In the genomic region with DNA sequence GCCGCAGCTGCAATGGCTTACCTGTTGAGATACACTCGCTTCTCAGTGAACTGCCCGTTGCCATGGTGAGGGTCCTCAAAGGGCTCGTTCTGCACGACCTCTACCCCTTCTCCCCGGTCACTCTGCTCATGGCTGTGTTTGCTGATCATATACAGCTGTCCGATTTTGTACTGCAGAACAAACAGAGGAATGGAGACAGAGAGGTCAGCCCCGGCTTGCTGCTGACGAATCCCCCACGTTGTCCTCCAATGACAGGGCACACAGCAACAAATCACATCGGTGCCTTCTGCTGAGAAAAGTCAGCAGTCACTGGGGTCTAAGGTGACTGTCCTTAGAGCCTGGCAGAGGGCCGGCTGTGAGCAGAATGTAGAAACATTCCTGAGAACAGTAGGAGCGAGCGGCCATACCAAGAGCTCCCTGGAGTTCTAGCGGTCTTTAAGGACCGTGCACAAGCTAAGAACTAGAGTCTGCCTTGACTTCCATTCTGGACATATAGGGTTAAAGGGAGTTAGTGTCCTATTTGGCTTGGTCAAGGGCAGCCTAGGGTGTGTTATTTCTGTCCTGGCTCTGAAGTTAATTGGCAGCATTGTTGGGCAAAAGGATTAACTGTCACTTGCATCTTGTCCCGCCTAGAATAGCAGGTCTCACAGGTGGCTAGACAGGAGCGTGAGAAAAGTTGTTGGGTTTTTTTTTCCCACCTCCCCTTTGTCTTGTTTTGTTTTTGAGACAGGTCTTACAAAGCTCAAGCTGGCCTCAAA, we compare ENCODE assay signal across 8 mouse cellular contexts.
DNase-seq lines count a peak whose midpoint lies in the region; ATAC-seq and TF ChIP-seq lines count a peak whose summit lies in the region.

No protein-coding gene starts in this region.

- intact Hi-C loops in heart, postnatal 36 days (cut with DNase I), result loop anchor here (2.0 kb wide), 1 partner anchor 133 kb away; a partner anchor contains a TSS

- H3K4me2 ChIP-seq in hindbrain, postnatal 0 days (ENCODE audit: low read depth, low read length), result no peak overlapping the region
- H3K4me2 ChIP-seq in forebrain, postnatal 0 days (ENCODE audit: low read depth), result no peak overlapping the region

- no peak overlapping the region for H3K9ac ChIP-seq in hindbrain, postnatal 0 days (replicated peaks; ENCODE audit: low read length)
- H3K9ac ChIP-seq in forebrain, postnatal 0 days, result no peak overlapping the region

- no peaks in the 10 kb centered on the region for H3K27me3 ChIP-seq in hindbrain, postnatal 0 days (ENCODE audit: insufficient read depth, low read length)
- H3K27me3 ChIP-seq in forebrain, postnatal 0 days (ENCODE audit: insufficient read depth, low read length), result no peaks in the 10 kb centered on the region

- WGBS in hindbrain, postnatal 0 days, result 43% methylated on average over 18 of the region's 18 CpGs
- WGBS in forebrain, postnatal 0 days, result 51% methylated on average over 18 of the region's 18 CpGs

- H3K36me3 ChIP-seq in hindbrain, postnatal 0 days (ENCODE audit: insufficient read depth, low read length), result no peaks in the 10 kb centered on the region
- H3K36me3 ChIP-seq in forebrain, postnatal 0 days (ENCODE audit: insufficient read depth), result no peaks in the 10 kb centered on the region

- H3K4me3 ChIP-seq in hindbrain, postnatal 0 days (ENCODE audit: low read length), result no peak overlapping the region
- no peak overlapping the region for H3K4me3 ChIP-seq in forebrain, postnatal 0 days (ENCODE audit: low read depth, low read length)

- no peak overlapping the region for H3K27ac ChIP-seq in hindbrain, postnatal 0 days
- no peak overlapping the region for H3K27ac ChIP-seq in forebrain, postnatal 0 days (ENCODE audit: low read depth, low read length)

- ATAC-seq in hindbrain, postnatal 0 days, result 0 out of 2 replicates have a peak, but pooled peaks have one; percentile 31
- no peak for ATAC-seq in forebrain, postnatal 0 days
- ATAC-seq in erythroid progenitor cell, adult 5-6 weeks (replicated peaks; ENCODE audit: low FRiP score, poor library complexity, severe bottlenecking), result no peak

- no peak for TF ChIP-seq CTCF in hindbrain, postnatal 0 days (IDR thresholded peaks at IDR 0.05; ENCODE audit: low read depth)
- no peak for TF ChIP-seq CTCF in forebrain, postnatal 0 days (IDR thresholded peaks at IDR 0.05; ENCODE audit: low read depth)

- peaks cover 18% of the 10 kb centered on the region; the same call in 1 of the 2 replicates for H3K4me1 ChIP-seq in hindbrain, postnatal 0 days (ENCODE audit: insufficient read depth, low read length)
- no peaks in the 10 kb centered on the region for H3K4me1 ChIP-seq in forebrain, postnatal 0 days (ENCODE audit: insufficient read depth)

- no peaks in the 10 kb centered on the region for H3K9me3 ChIP-seq in hindbrain, postnatal 0 days (ENCODE audit: low read length)
- no peaks in the 10 kb centered on the region for H3K9me3 ChIP-seq in forebrain, postnatal 0 days (ENCODE audit: low read length)

- peak; percentile 49 to 68 for DNase-seq in heart, adult 18-20 months
- no peak for DNase-seq in heart, postnatal 36 days
- peak; percentile 27 for DNase-seq in embryo, embryonic 9.5 days (ENCODE audit: extremely low spot score)
- no peak for DNase-seq in hindbrain, postnatal 0 days (ENCODE audit: low spot score)
- peak; percentile 23 for DNase-seq in lung, postnatal 36 days
- DNase-seq in layer of hippocampus, adult 9-11 months, result no peak
- DNase-seq in forebrain, postnatal 0 days, result no peak

Comparison
In these comparisons a context has a peak if more than half of its experiments do, and no peak if none do; other contexts are left out.
1. DNase-seq: peak in heart, adult 18-20 months (2 of 2), embryo, embryonic 9.5 days (single experiment) and lung, postnatal 36 days (single experiment); none in heart, postnatal 36 days (0 of 2), hindbrain, postnatal 0 days (single experiment), layer of hippocampus, adult 9-11 months (single experiment) and forebrain, postnatal 0 days (single experiment).